28 mouse cellular contexts compared by ENCODE assay signal in genomic region chr5:38094331-38094730, GRCm38 (mm10).
"Had no signal": no experiment of that assay in that cellular context is flagged by ENCODE, and none has a peak within 500 bp of the region (broad histone marks: within the 10 kb centered on the region; RNA-seq: fewer than 3 reads in every experiment).

No protein-coding gene starts in this region.

- H3K27me3 ChIP-seq: limb, embryonic 15.5 days; liver, embryonic 12.5 days; liver, embryonic 13.5 days; liver, embryonic 15.5 days; lung, embryonic 15.5 days; megakaryocyte, embryonic 14.5 days; midbrain, embryonic 12.5 days; midbrain, embryonic 15.5 days; neural tube, embryonic 12.5 days had no signal

- H3K4me3 ChIP-seq: limb, embryonic 10.5 days; limb, embryonic 12.5 days; limb, embryonic 13.5 days; limb, embryonic 15.5 days; liver, embryonic 12.5 days; liver, embryonic 13.5 days; liver, embryonic 15.5 days; lung, embryonic 15.5 days; megakaryocyte, embryonic 14.5 days; midbrain, embryonic 10.5 days; midbrain, embryonic 12.5 days; midbrain, embryonic 13.5 days; midbrain, embryonic 15.5 days; myocyte; neural tube, embryonic 12.5 days had no signal

- H3K36me3 ChIP-seq: limb, embryonic 10.5 days; limb, embryonic 13.5 days; limb, embryonic 15.5 days; liver, embryonic 12.5 days; liver, embryonic 13.5 days; liver, embryonic 15.5 days; lung, embryonic 15.5 days; midbrain, embryonic 10.5 days; midbrain, embryonic 12.5 days; midbrain, embryonic 13.5 days; midbrain, embryonic 15.5 days; neural tube, embryonic 12.5 days had no signal

- H3K9me3 ChIP-seq: limb, embryonic 10.5 days; limb, embryonic 12.5 days; limb, embryonic 13.5 days; limb, embryonic 15.5 days; liver, embryonic 12.5 days; liver, embryonic 13.5 days; liver, embryonic 15.5 days; lung, embryonic 15.5 days; megakaryocyte, embryonic 14.5 days; midbrain, embryonic 10.5 days; midbrain, embryonic 12.5 days; midbrain, embryonic 13.5 days; midbrain, embryonic 15.5 days; neural tube, embryonic 12.5 days had no signal

- H3K9ac ChIP-seq: limb, embryonic 12.5 days; limb, embryonic 13.5 days; limb, embryonic 15.5 days; liver, embryonic 12.5 days; liver, embryonic 13.5 days; liver, embryonic 14.5 days; liver, embryonic 15.5 days; liver, postnatal 0 days; lung, embryonic 14.5 days; lung, embryonic 15.5 days; midbrain, embryonic 12.5 days; midbrain, embryonic 13.5 days; midbrain, embryonic 15.5 days; neural tube, embryonic 12.5 days had no signal

- H3K4me1 ChIP-seq: liver, embryonic 12.5 days; liver, embryonic 13.5 days; liver, embryonic 15.5 days; lung, embryonic 15.5 days; midbrain, embryonic 15.5 days had no signal

- DNase-seq: left cerebral cortex, postnatal 4 days; liver; liver, embryonic 13.5 days; liver, postnatal 0 days; lung, adult 18-20 months; lung, adult 2 months; lung, embryonic 14.5 days; lung, postnatal 10 days; lung, postnatal 14 days; lung, postnatal 36 days; lung, postnatal 4 days; midbrain, embryonic 14.5 days had no signal

- H3K27ac ChIP-seq: limb, embryonic 10.5 days; limb, embryonic 12.5 days; limb, embryonic 13.5 days; limb, embryonic 15.5 days; liver, embryonic 12.5 days; liver, embryonic 13.5 days; liver, embryonic 14.5 days; liver, embryonic 15.5 days; lung, embryonic 15.5 days; macrophage; midbrain, embryonic 10.5 days; midbrain, embryonic 12.5 days; midbrain, embryonic 13.5 days; midbrain, embryonic 15.5 days; neural tube, embryonic 12.5 days had no signal
